Comparison of ENCODE assay signal across 16 mouse cellular contexts in genomic region chr14:68927814-68928213, GRCm38 (mm10).
DNase-seq lines count a peak whose midpoint lies in the region; ATAC-seq lines count a peak whose summit lies in the region.
"Had no signal": no experiment of that assay in that cellular context is flagged by ENCODE, and none has a peak within 500 bp of the region (broad histone marks: within the 10 kb centered on the region; RNA-seq: fewer than 3 reads in every experiment).

No protein-coding gene starts in this region.

- intact Hi-C loops in heart, postnatal 10 days (cut with DNase I) = no loop called here

- H3K4me1 ChIP-seq in heart, embryonic 10.5 days = peaks cover 11% of the 10 kb centered on the region
- H3K4me1 ChIP-seq: lung, embryonic 15.5 days had no signal

- no peaks in the 10 kb centered on the region for H3K27me3 ChIP-seq in heart, embryonic 10.5 days (ENCODE audit: insufficient read depth, poor library complexity, severe bottlenecking)
- H3K27me3 ChIP-seq: limb, embryonic 15.5 days; lung, embryonic 15.5 days had no signal

- no peak overlapping the region for H3K27ac ChIP-seq in heart, embryonic 10.5 days
- H3K27ac ChIP-seq: limb, embryonic 15.5 days; lung, embryonic 15.5 days; midbrain, embryonic 10.5 days; neural tube, embryonic 13.5 days had no signal

- peak; percentile 82 to 89 for ATAC-seq in hematopoietic stem cell, adult 5-6 weeks (replicated peaks in 1 of 2; ENCODE audit: insufficient read depth in 1 of 2, low FRiP score in 2 of 2, low TSS enrichment in 1 of 2, low read depth in 1 of 2, poor library complexity in 2 of 2, severe bottlenecking in 2 of 2)
- ATAC-seq in activated CD4-positive, CD25-positive, alpha-beta regulatory T cell, adult 4 months = no peak
- ATAC-seq: inflammation-experienced regulatory T-cells, adult 6 months had no signal

- WGBS in heart, embryonic 10.5 days = 48% methylated on average over 4 of the region's 4 CpGs

- H3K36me3 ChIP-seq in heart, embryonic 10.5 days = no peaks in the 10 kb centered on the region
- H3K36me3 ChIP-seq: limb, embryonic 15.5 days; lung, embryonic 15.5 days; midbrain, embryonic 10.5 days; neural tube, embryonic 13.5 days had no signal

- H3K9me3 ChIP-seq in heart, embryonic 10.5 days = no peaks in the 10 kb centered on the region
- H3K9me3 ChIP-seq: limb, embryonic 15.5 days; lung, embryonic 15.5 days; midbrain, embryonic 10.5 days; neural tube, embryonic 13.5 days had no signal

- DNase-seq in heart, embryonic 10.5 days (ENCODE audit: low spot score) = peak; percentile 77
- no peak for DNase-seq in heart, postnatal 10 days
- peak; percentile 94 for DNase-seq in A20 (ENCODE audit: low read depth, low spot score)
- peak; percentile 56 for DNase-seq in thymus, postnatal 0 days (ENCODE audit: low spot score)
- no peak for DNase-seq in T-cell, adult 2 months (ENCODE audit: low spot score)
- no peak for DNase-seq in gastrocnemius, postnatal 10 days
- DNase-seq: heart, postnatal 14 days; kidney, postnatal 36 days; layer of hippocampus, postnatal 36 days had no signal

- no peak overlapping the region for H3K4me3 ChIP-seq in heart, embryonic 10.5 days
- H3K4me3 ChIP-seq: limb, embryonic 15.5 days; lung, embryonic 15.5 days; midbrain, embryonic 10.5 days; neural tube, embryonic 13.5 days had no signal

Comparison
In these comparisons a context has a peak if more than half of its experiments do, and no peak if none do; other contexts are left out.
1. DNase-seq: peak in heart, embryonic 10.5 days (single experiment), A20 (single experiment) and thymus, postnatal 0 days (single experiment); none in heart, postnatal 10 days (0 of 2), T-cell, adult 2 months (single experiment) and gastrocnemius, postnatal 10 days (single experiment).